ENCODE assay signal across 27 mouse cellular contexts in genomic region chr17:14935841-14936605, GRCm38 (mm10). TPM values are rescaled to one million over a fixed set of nuclear protein-coding genes. Genes with fewer than 3 reads are reported as not detected.
DNase-seq lines count a peak whose midpoint lies in the region; ATAC-seq and TF ChIP-seq lines count a peak whose summit lies in the region.
"Had no signal": no experiment of that assay in that cellular context is flagged by ENCODE, and none has a peak within 500 bp of the region (broad histone marks: within the 10 kb centered on the region; RNA-seq: fewer than 3 reads in every experiment).

No protein-coding gene starts in this region.

- no peak for TF ChIP-seq EP300 in heart, postnatal 0 days (IDR thresholded peaks at IDR 0.05; ENCODE audit: low read depth)

- no peaks in the 10 kb centered on the region for H3K27me3 ChIP-seq in heart, postnatal 0 days (ENCODE audit: control insufficient read depth, insufficient read depth, low read length)
- no peaks in the 10 kb centered on the region for H3K27me3 ChIP-seq in hindbrain, embryonic 13.5 days
- H3K27me3 ChIP-seq: forebrain, embryonic 13.5 days; heart, embryonic 12.5 days; heart, embryonic 15.5 days; hindbrain, embryonic 15.5 days; Patski had no signal

- H3K4me1 ChIP-seq in heart, postnatal 0 days (ENCODE audit: control insufficient read depth, insufficient read depth) = peaks cover 4% of the 10 kb centered on the region; the same call in 1 of the 2 replicates
- H3K4me1 ChIP-seq in hindbrain, embryonic 13.5 days (replicated peaks) = no peaks in the 10 kb centered on the region
- H3K4me1 ChIP-seq: forebrain, embryonic 10.5 days; forebrain, embryonic 13.5 days; heart, embryonic 12.5 days; hindbrain, embryonic 15.5 days had no signal

- H3K4me3 ChIP-seq in heart, postnatal 0 days (ENCODE audit: low read depth, low read length) = no peak overlapping the region
- no peak overlapping the region for H3K4me3 ChIP-seq in hindbrain, embryonic 13.5 days
- H3K4me3 ChIP-seq: forebrain, embryonic 10.5 days; forebrain, embryonic 13.5 days; heart, embryonic 12.5 days; heart, embryonic 15.5 days; hindbrain, embryonic 15.5 days had no signal

- H3K4me2 ChIP-seq in heart, postnatal 0 days (ENCODE audit: low read depth, low read length) = no peak overlapping the region
- no peak overlapping the region for H3K4me2 ChIP-seq in hindbrain, embryonic 13.5 days
- H3K4me2 ChIP-seq: forebrain, embryonic 13.5 days; heart, embryonic 12.5 days; heart, embryonic 15.5 days; hindbrain, embryonic 15.5 days had no signal

- WGBS in heart, postnatal 0 days = 58% methylated on average over 5 of the region's 5 CpGs
- WGBS in hindbrain, embryonic 13.5 days = 73% methylated on average over 5 of the region's 5 CpGs

- H3K9me3 ChIP-seq in heart, postnatal 0 days (replicated peaks; ENCODE audit: control insufficient read depth, low read length) = no peaks in the 10 kb centered on the region
- H3K9me3 ChIP-seq in hindbrain, embryonic 13.5 days = no peaks in the 10 kb centered on the region
- H3K9me3 ChIP-seq: forebrain, embryonic 10.5 days; forebrain, embryonic 13.5 days; heart, embryonic 12.5 days; heart, embryonic 15.5 days; hindbrain, embryonic 15.5 days had no signal

- no peaks in the 10 kb centered on the region for H3K36me3 ChIP-seq in heart, postnatal 0 days (replicated peaks; ENCODE audit: control insufficient read depth, insufficient read depth, low read length)
- no peaks in the 10 kb centered on the region for H3K36me3 ChIP-seq in hindbrain, embryonic 13.5 days
- H3K36me3 ChIP-seq: forebrain, embryonic 10.5 days; heart, embryonic 12.5 days; heart, embryonic 15.5 days; hindbrain, embryonic 15.5 days had no signal

- no peak for TF ChIP-seq CTCF in heart, postnatal 0 days (IDR thresholded peaks at IDR 0.05; ENCODE audit: low read depth)

- 0 out of 2 replicates have a peak overlapping the region, but pooled peaks have one; percentile 6 for H3K27ac ChIP-seq in heart, postnatal 0 days (ENCODE audit: low read depth)
- H3K27ac ChIP-seq in hindbrain, embryonic 13.5 days = no peak overlapping the region
- H3K27ac ChIP-seq: forebrain, embryonic 10.5 days; forebrain, embryonic 13.5 days; heart, embryonic 15.5 days; hindbrain, embryonic 15.5 days had no signal

- no peak overlapping the region for H3K9ac ChIP-seq in heart, postnatal 0 days (replicated peaks; ENCODE audit: low read depth, low read length)
- H3K9ac ChIP-seq in hindbrain, embryonic 13.5 days = no peak overlapping the region
- H3K9ac ChIP-seq: forebrain, embryonic 13.5 days; heart, embryonic 12.5 days; heart, embryonic 15.5 days; hindbrain, embryonic 15.5 days had no signal

- no peak; the same call in 1 of the 2 replicates for ATAC-seq in heart, postnatal 0 days (ENCODE audit: insufficient read depth, low read depth)
- no peak for ATAC-seq in hindbrain, embryonic 13.5 days (ENCODE audit: low FRiP score)
- ATAC-seq: forebrain, embryonic 13.5 days; forebrain, embryonic 16.5 days; intestine, postnatal 0 days; Patski had no signal

- DNase-seq in adrenal gland, postnatal 14 days = peak; percentile 18
- no peak for DNase-seq in adrenal gland, adult 8-10 months
- no peak for DNase-seq in heart, postnatal 0 days (ENCODE audit: low spot score)
- DNase-seq in heart, adult 11 months = no peak
- DNase-seq in NIH3T3 (ENCODE audit: low read depth) = peak; percentile 32
- peak; percentile 65 for DNase-seq in skeletal muscle tissue, adult 2 months (ENCODE audit: low read depth, low spot score)
- DNase-seq: adrenal gland, postnatal 25 days; cerebellum, adult 18-20 months; cerebellum, adult 9-10 months; cerebellum, postnatal 14 days; gastrocnemius, postnatal 10 days; gastrocnemius, postnatal 36 days; heart, adult 18-20 months; heart, postnatal 14 days; heart, postnatal 4 days; kidney, adult 2 months had no signal

RNA-seq across cellular contexts. Expression of gene Wdr27, which starts 6.9 kb away (rescaled TPM):
- total RNA-seq in adrenal gland, postnatal 14 days (2021) = 5.2 and 7.8 TPM in 2 replicates
- 1 to 10 TPM; 3.5 to 9.7 (median 6.9) TPM for total RNA-seq in adrenal gland, adult 8-10 months (2022)
- 0.46 and 0.66 TPM in 2 replicates for total RNA-seq in heart, postnatal 0 days (2014; rRNA removed; ENCODE audit: low replicate concordance)
- polyA plus RNA-seq in heart, postnatal 0 days (2015; fragmentation: Nextera tagmentation; extraction: Ambion mirVana) = 4.7 and 4.9 TPM in 2 replicates
- 8.5 and 12.1 TPM in 2 replicates for polyA plus RNA-seq in hindbrain, embryonic 13.5 days (2015; fragmentation: Nextera tagmentation; extraction: Ambion mirVana)

RNA-seq across cellular contexts. Expression of gene 1600012H06Rik, which starts 7.0 kb away (rescaled TPM):
- total RNA-seq in adrenal gland, postnatal 14 days (2021) = 29.7 and 30.5 TPM in 2 replicates
- 10 to 100 TPM; 24.5 to 49.4 (median 38.0) TPM for total RNA-seq in adrenal gland, adult 8-10 months (2022)
- total RNA-seq in heart, postnatal 0 days (2014; rRNA removed; ENCODE audit: low replicate concordance) = 15.7 and 20.1 TPM in 2 replicates
- polyA plus RNA-seq in heart, postnatal 0 days (2015; fragmentation: Nextera tagmentation; extraction: Ambion mirVana) = 23.4 and 24.3 TPM in 2 replicates
- polyA plus RNA-seq in hindbrain, embryonic 13.5 days (2015; fragmentation: Nextera tagmentation; extraction: Ambion mirVana) = 31.0 and 32.8 TPM in 2 replicates

RNA-seq across cellular contexts. Expression of gene Phf10, which starts 25.1 kb away (rescaled TPM):
- 57.9 and 63.1 TPM in 2 replicates for total RNA-seq in adrenal gland, postnatal 14 days (2021)
- total RNA-seq in adrenal gland, adult 8-10 months (2022) = 10 to 100 TPM; 47.7 to 55.8 (median 50.2) TPM
- total RNA-seq in heart, postnatal 0 days (2014; rRNA removed; ENCODE audit: low replicate concordance) = 33.9 and 41.0 TPM in 2 replicates
- 17.2 and 18.2 TPM in 2 replicates for polyA plus RNA-seq in heart, postnatal 0 days (2015; fragmentation: Nextera tagmentation; extraction: Ambion mirVana)
- 13.7 and 16.3 TPM in 2 replicates for polyA plus RNA-seq in hindbrain, embryonic 13.5 days (2015; fragmentation: Nextera tagmentation; extraction: Ambion mirVana)

RNA-seq across cellular contexts. Expression of gene 9030025P20Rik, which starts 42.2 kb away (rescaled TPM):
- 4.8 and 8.6 TPM in 2 replicates for total RNA-seq in adrenal gland, postnatal 14 days (2021)
- 10 to 100 TPM in 2 of 4 experiments, 1 to 10 TPM in 2; 5.1 to 13.6 (median 9.7) TPM for total RNA-seq in adrenal gland, adult 8-10 months (2022)
- 1.5 and 13.4 TPM in 2 replicates for total RNA-seq in heart, postnatal 0 days (2014; rRNA removed; ENCODE audit: low replicate concordance)
- 5.9 and 7.3 TPM in 2 replicates for polyA plus RNA-seq in heart, postnatal 0 days (2015; fragmentation: Nextera tagmentation; extraction: Ambion mirVana)
- polyA plus RNA-seq in hindbrain, embryonic 13.5 days (2015; fragmentation: Nextera tagmentation; extraction: Ambion mirVana) = 10.0 and 12.6 TPM in 2 replicates

RNA-seq across cellular contexts. Expression of gene Gm3417, which starts 42.6 kb away (rescaled TPM):
- 0.67 TPM in 1 of 2 replicates, not detected in the other for total RNA-seq in adrenal gland, postnatal 14 days (2021)
- total RNA-seq in adrenal gland, adult 8-10 months (2022) = not detected
- not detected in 2 replicates for total RNA-seq in heart, postnatal 0 days (2014; rRNA removed; ENCODE audit: low replicate concordance)
- 1.2 TPM in 1 of 2 replicates, not detected in the other for polyA plus RNA-seq in heart, postnatal 0 days (2015; fragmentation: Nextera tagmentation; extraction: Ambion mirVana)
- 1.3 and 1.6 TPM in 2 replicates for polyA plus RNA-seq in hindbrain, embryonic 13.5 days (2015; fragmentation: Nextera tagmentation; extraction: Ambion mirVana)
- total RNA-seq: adrenal gland, postnatal 25 days; gastrocnemius, postnatal 36 days; heart, adult 18-20 months; heart, postnatal 14 days had no signal
- polyA plus RNA-seq: embryonic facial prominence, embryonic 11.5 days; forebrain, embryonic 13.5 days; heart, embryonic 12.5 days; heart, embryonic 15.5 days; intestine, embryonic 14.5 days; Patski had no signal

Comparison
In these comparisons a context has a peak if more than half of its experiments do, and no peak if none do; other contexts are left out.
1. DNase-seq: peak in adrenal gland, postnatal 14 days (single experiment), NIH3T3 (single experiment) and skeletal muscle tissue, adult 2 months (single experiment); none in adrenal gland, adult 8-10 months (single experiment), heart, postnatal 0 days (single experiment) and heart, adult 11 months (single experiment).